Mouse (Mus musculus) kidney, postnatal 4 days (tissue): ENCODE data around the gene Prl8a1.

Source experiments
- DNase-seq, 2 experiments: peaks; one replicate each; pipeline ENCODE4 v3.0.0; 2021; ENCODE audit warnings: mixed read lengths in 2 of 2

Gene Prl8a1

GRCm38 (mm10) chr13:27582071-27582470 is at the start of gene Prl8a1:
Gene Prl8a1 (minus strand): TSS chr13:27582171.
- DNase-seq, result no peak

GRCm38 (mm10) chr13:27610482-27610881 is 28.5 kb upstream of the Prl8a1 start, which contains the start of gene Prl7b1:
Gene Prl7b1 (minus strand): TSS chr13:27610582.
- no peak for DNase-seq

GRCm38 (mm10) chr13:27564506-27564905 is 17.5 kb downstream of the Prl8a1 start, which contains the start of gene Prl8a9:
Gene Prl8a9 (minus strand): TSS chr13:27564606.
- DNase-seq, result no peak

- DNase-seq, result no peak
Observed at GRCm38 (mm10) chr13:27553336-27553735, 28.6 kb downstream of the Prl8a1 start.
